Mouse (Mus musculus) limb, embryonic 12.5 days (tissue): ENCODE measurements around the gene Slc35e2. TPM values are rescaled to one million over a fixed set of nuclear protein-coding genes. Genes with fewer than 3 reads are reported as not detected.

Experiments
- ATAC-seq: fragments of 200-750 bp; cut with Nextera tagmentation; 2 replicates; pipeline ENCODE4 v1.8.0; 2017; ENCODE audit warnings: low read depth, moderate TSS enrichment; ENCODE audit not compliant: insufficient number of reproducible peaks, insufficient read depth, low FRiP score, low TSS enrichment
- H3K27ac ChIP-seq: fragments of 300-500 bp; sonication (generic); 2 replicates; pipeline ENCODE4 v1.5.1; 2016; ENCODE audit warnings: mild to moderate bottlenecking, moderate library complexity
- H3K27me3 ChIP-seq: fragments of 300-500 bp; sonication (generic); 2 replicates; pipeline ENCODE4 v1.6.1; 2016; ENCODE audit warnings: mild to moderate bottlenecking, moderate library complexity
- H3K36me3 ChIP-seq: fragments of 300-500 bp; sonication (generic); 2 replicates; pipeline ENCODE4 v1.6.1; 2016; ENCODE audit warnings: mild to moderate bottlenecking, moderate library complexity
- H3K4me1 ChIP-seq: fragments of 300-500 bp; sonication (generic); replicated peaks from 2 replicates; pipeline ENCODE4 v1.6.1; 2016
- H3K4me2 ChIP-seq: fragments of 300-500 bp; sonication (generic); 2 replicates; pipeline ENCODE4 v1.6.1; 2016; ENCODE audit warnings: mild to moderate bottlenecking, moderate library complexity
- H3K4me3 ChIP-seq: fragments of 300-500 bp; sonication (generic); replicated peaks from 2 replicates; pipeline ENCODE4 v1.5.1; 2016; ENCODE audit warnings: mild to moderate bottlenecking
- H3K9ac ChIP-seq: fragments of 300-500 bp; sonication (generic); replicated peaks from 2 replicates; pipeline ENCODE4 v1.6.1; 2016; ENCODE audit warnings: mild to moderate bottlenecking, moderate library complexity
- H3K9me3 ChIP-seq: fragments of 300-500 bp; sonication (generic); 2 replicates; pipeline ENCODE4 v1.6.1; 2016; ENCODE audit warnings: mild to moderate bottlenecking, moderate library complexity
- WGBS: fragments of 180-500 bp; shearing (Covaris S2); methylation state at CpG from one replicate; pipeline ENCODE4 v1.1.7; 2016; 5-methylcytosine and 5-hydroxymethylcytosine counted together
- polyA plus RNA-seq: library from polyadenylated mRNA; unstranded; fragments of >200 nt; fragmentation: Nextera tagmentation; extraction: Ambion mirVana; gene quantifications from 2 replicates; pipeline ENCODE4 v1.2.1, GENCODE M21; 2016

The Slc35e2 gene
- polyA plus RNA-seq, 1 experiment from 2014 or later: 10.9 TPM

GRCm38 (mm10) chr4:155577132-155577531 is 24.1 kb upstream of the Slc35e2 start:
- 95% methylated on average over 9 of the region's 9 CpGs for WGBS
- no peak for ATAC-seq
- no peaks in the 10 kb centered on the region for H3K9me3 ChIP-seq
- peaks cover 40% of the 10 kb centered on the region for H3K36me3 ChIP-seq
- no peak overlapping the region for H3K4me3 ChIP-seq
- no peak overlapping the region for H3K27ac ChIP-seq
- H3K4me2 ChIP-seq: no peak overlapping the region
- no peaks in the 10 kb centered on the region for H3K4me1 ChIP-seq
- H3K27me3 ChIP-seq: no peaks in the 10 kb centered on the region
- no peak overlapping the region for H3K9ac ChIP-seq

GRCm38 (mm10) chr4:155577741-155578140 is 23.5 kb upstream of the Slc35e2 start:
- Histone ChIP-seq H3K36me3 (peaks cover 47% of the 10 kb centered on the region), H3K9ac (no peak overlapping the region), H3K9me3 (no peaks in the 10 kb centered on the region), H3K4me1 (no peaks in the 10 kb centered on the region), H3K27me3 (no peaks in the 10 kb centered on the region), H3K4me3 (no peak overlapping the region), H3K4me2 (no peak overlapping the region), H3K27ac (no peak overlapping the region)
- WGBS: 89% methylated on average over 5 of the region's 5 CpGs
- no peak for ATAC-seq

GRCm38 (mm10) chr4:155578336-155579125 is 22.7 kb upstream of the Slc35e2 start:
- no peak overlapping the region for H3K4me2 ChIP-seq
- H3K9me3 ChIP-seq: no peaks in the 10 kb centered on the region
- no peaks in the 10 kb centered on the region for H3K27me3 ChIP-seq
- H3K9ac ChIP-seq: no peak overlapping the region
- 86% methylated on average over 7 of the region's 7 CpGs for WGBS
- H3K4me3 ChIP-seq: no peak overlapping the region
- ATAC-seq: no peak
- H3K4me1 ChIP-seq: no peaks in the 10 kb centered on the region
- H3K36me3 ChIP-seq: peaks cover 54% of the 10 kb centered on the region
- H3K27ac ChIP-seq: no peak overlapping the region

GRCm38 (mm10) chr4:155580420-155580819 is 20.8 kb upstream of the Slc35e2 start:
- H3K4me3 ChIP-seq: no peak overlapping the region
- H3K36me3 ChIP-seq: peaks cover 72% of the 10 kb centered on the region
- no peaks in the 10 kb centered on the region for H3K9me3 ChIP-seq
- H3K4me2 ChIP-seq: no peak overlapping the region
- no peaks in the 10 kb centered on the region for H3K27me3 ChIP-seq
- WGBS: 24% methylated on average over 1 of the region's 1 CpGs
- no peaks in the 10 kb centered on the region for H3K4me1 ChIP-seq
- no peak for ATAC-seq
- no peak overlapping the region for H3K9ac ChIP-seq
- no peak overlapping the region for H3K27ac ChIP-seq

GRCm38 (mm10) chr4:155582279-155582905 is 18.8 kb upstream of the Slc35e2 start:
- WGBS: 93% methylated on average over 6 of the region's 6 CpGs
- Histone ChIP-seq H3K36me3 (peaks cover 78% of the 10 kb centered on the region), H3K27me3 (no peaks in the 10 kb centered on the region), H3K9ac (no peak overlapping the region), H3K4me2 (no peak overlapping the region), H3K9me3 (no peaks in the 10 kb centered on the region), H3K27ac (no peak overlapping the region), H3K4me3 (no peak overlapping the region), H3K4me1 (no peaks in the 10 kb centered on the region)
- no peak for ATAC-seq

- ATAC-seq: no peak
- Histone ChIP-seq H3K4me1 (no peaks in the 10 kb centered on the region), H3K9ac (no peak overlapping the region), H3K9me3 (no peaks in the 10 kb centered on the region), H3K27me3 (no peaks in the 10 kb centered on the region), H3K4me3 (no peak overlapping the region), H3K4me2 (no peak overlapping the region), H3K36me3 (peaks cover 70% of the 10 kb centered on the region), H3K27ac (no peak overlapping the region)
- whole genome bisulfite sequencing: 92% methylated on average over 5 of the region's 5 CpGs
Observed at GRCm38 (mm10) chr4:155589356-155589755, 11.9 kb upstream of the Slc35e2 start.

GRCm38 (mm10) chr4:155591012-155591719 is 10.1 kb upstream of the Slc35e2 start:
- Histone ChIP-seq H3K4me3 (no peak overlapping the region), H3K9me3 (no peaks in the 10 kb centered on the region), H3K4me2 (no peak overlapping the region), H3K27me3 (no peaks in the 10 kb centered on the region), H3K36me3 (peaks cover 51% of the 10 kb centered on the region), H3K9ac (no peak overlapping the region), H3K4me1 (no peaks in the 10 kb centered on the region), H3K27ac (no peak overlapping the region)
- ATAC-seq: no peak
- WGBS: 86% methylated on average over 7 of the region's 7 CpGs

GRCm38 (mm10) chr4:155593780-155594179 is 7.4 kb upstream of the Slc35e2 start:
- Histone ChIP-seq H3K4me2 (no peak overlapping the region), H3K9me3 (no peaks in the 10 kb centered on the region), H3K9ac (no peak overlapping the region), H3K4me3 (no peak overlapping the region), H3K36me3 (peaks cover 25% of the 10 kb centered on the region), H3K27ac (no peak overlapping the region), H3K27me3 (no peaks in the 10 kb centered on the region), H3K4me1 (no peaks in the 10 kb centered on the region)
- WGBS: 67% methylated on average over 1 of the region's 1 CpGs
- ATAC-seq: no peak

GRCm38 (mm10) chr4:155595777-155596176 is 5.4 kb upstream of the Slc35e2 start:
- no peak overlapping the region for H3K27ac ChIP-seq
- ATAC-seq: no peak
- no peaks in the 10 kb centered on the region for H3K9me3 ChIP-seq
- H3K9ac ChIP-seq: no peak overlapping the region
- 91% methylated on average over 3 of the region's 3 CpGs for WGBS
- no peak overlapping the region for H3K4me3 ChIP-seq
- H3K27me3 ChIP-seq: no peaks in the 10 kb centered on the region
- H3K4me1 ChIP-seq: no peaks in the 10 kb centered on the region
- no peak overlapping the region for H3K4me2 ChIP-seq
- peaks cover 7% of the 10 kb centered on the region; the same call in 1 of the 2 replicates for H3K36me3 ChIP-seq

- Histone ChIP-seq H3K9me3 (no peaks in the 10 kb centered on the region), H3K4me1 (no peaks in the 10 kb centered on the region), H3K4me2 (no peak overlapping the region), H3K27me3 (no peaks in the 10 kb centered on the region), H3K9ac (no peak overlapping the region), H3K36me3 (no peaks in the 10 kb centered on the region), H3K4me3 (no peak overlapping the region), H3K27ac (no peak overlapping the region)
- no peak for ATAC-seq
- WGBS: 87% methylated on average over 5 of the region's 5 CpGs
Observed at GRCm38 (mm10) chr4:155596606-155597005, 4.6 kb upstream of the Slc35e2 start.

- H3K4me1 ChIP-seq: peaks cover 5% of the 10 kb centered on the region
- no peaks in the 10 kb centered on the region for H3K27me3 ChIP-seq
- no peak for ATAC-seq
- 19% methylated on average over 20 of the region's 20 CpGs for WGBS
- no peak overlapping the region for H3K4me3 ChIP-seq
- H3K9me3 ChIP-seq: no peaks in the 10 kb centered on the region
- peaks cover 4% of the 10 kb centered on the region; the same call in 1 of the 2 replicates for H3K36me3 ChIP-seq
- H3K4me2 ChIP-seq: no peak overlapping the region
- H3K27ac ChIP-seq: no peak overlapping the region
- no peak overlapping the region for H3K9ac ChIP-seq
Observed at GRCm38 (mm10) chr4:155598536-155598935, 2.7 kb upstream of the Slc35e2 start.
